Mouse (Mus musculus) Muller cell, postnatal 12 days (primary cell): ENCODE measurements around the gene Eif3f.

Experiments used
- DNase-seq: peaks from one replicate; pipeline ENCODE4 v3.0.0-alpha.2; 2015; ENCODE audit errors: inconsistent ontology term

Eif3f gene

GRCm38 (mm10) chr7:108933794-108934731 lies at the start of gene Eif3f:
Gene Eif3f (plus strand): TSS chr7:108934417.
- peak; percentile 93 for DNase-seq

- DNase-seq, result no peak
These were observed 49.3 kb upstream of the Eif3f start, which contains the start of gene Olfr518 for GRCm38 (mm10) chr7:108884906-108885305. Gene Olfr518 (minus strand): TSS chr7:108885006.

GRCm38 (mm10) chr7:108894320-108894719 lies 39.9 kb upstream of the Eif3f start, which contains the start of gene Olfr519:
Gene Olfr519 (minus strand): TSS chr7:108894420.
- DNase-seq, result no peak

GRCm38 (mm10) chr7:108903969-108904368 lies 30.2 kb upstream of the Eif3f start:
- no peak for DNase-seq

DNA sequence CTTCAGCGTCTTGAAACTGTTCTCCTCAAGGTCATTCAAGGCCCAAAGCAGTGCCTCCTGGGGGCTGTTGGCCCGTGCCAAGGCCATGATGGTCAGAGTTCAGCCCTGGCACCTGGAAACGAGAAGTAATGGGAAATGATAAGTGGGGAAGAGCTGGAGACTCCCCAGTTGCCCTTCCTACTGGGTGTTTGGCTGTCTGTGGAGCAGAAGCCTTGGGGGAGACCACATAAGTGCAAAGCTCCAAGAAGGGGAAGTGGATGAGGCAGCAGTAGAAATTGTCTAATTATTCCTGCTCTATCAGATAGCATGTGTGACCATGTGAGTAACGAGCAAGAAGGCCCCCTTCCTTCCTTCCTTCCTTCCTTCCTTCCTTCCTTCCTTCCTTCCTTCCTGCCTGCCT lies 7.2 kb upstream of the Eif3f start:
- no peak for DNase-seq

DNA sequence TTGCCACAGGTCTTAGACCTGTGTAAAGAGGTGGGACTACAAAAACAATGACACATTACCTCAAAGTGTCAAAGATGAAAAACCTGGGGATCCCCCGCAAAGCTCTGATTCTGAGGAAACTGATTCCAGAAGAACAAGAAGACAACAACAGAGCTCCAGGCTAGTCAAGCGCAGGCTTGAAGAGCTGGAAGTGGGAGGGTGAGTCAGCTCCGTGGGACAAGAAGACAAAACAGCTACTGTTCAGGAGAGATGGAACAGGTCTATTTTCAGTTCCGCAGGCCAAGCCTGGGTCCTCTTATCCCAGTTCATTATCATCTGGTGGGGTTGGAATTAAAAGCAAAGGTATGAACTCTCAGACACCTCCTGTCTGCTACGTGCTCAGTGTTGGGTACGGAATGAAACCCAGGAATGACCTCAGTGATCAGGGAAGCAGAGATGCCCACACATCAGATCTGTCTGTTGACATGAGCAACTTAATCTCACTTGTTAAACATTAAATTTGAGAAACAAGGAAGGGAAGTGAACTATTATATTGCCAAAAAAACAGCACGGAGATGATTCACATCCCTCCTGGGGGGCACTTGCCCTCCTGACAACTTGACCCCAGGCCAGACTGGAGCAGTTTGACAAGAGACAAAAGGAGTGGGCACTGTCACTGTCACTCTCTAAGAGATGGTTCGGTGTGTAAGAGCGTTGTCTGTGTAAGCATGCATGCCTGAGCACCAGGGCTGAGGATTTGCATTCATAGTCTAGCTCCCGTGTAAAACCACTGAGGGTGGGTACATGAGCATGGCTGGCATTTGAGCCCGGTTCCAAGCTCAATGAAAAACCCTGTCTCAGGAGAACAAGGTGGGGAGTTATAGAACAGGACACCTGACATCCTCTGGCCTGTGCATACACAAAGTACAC lies 5.7 kb upstream of the Eif3f start:
- DNase-seq, result no peak

DNA sequence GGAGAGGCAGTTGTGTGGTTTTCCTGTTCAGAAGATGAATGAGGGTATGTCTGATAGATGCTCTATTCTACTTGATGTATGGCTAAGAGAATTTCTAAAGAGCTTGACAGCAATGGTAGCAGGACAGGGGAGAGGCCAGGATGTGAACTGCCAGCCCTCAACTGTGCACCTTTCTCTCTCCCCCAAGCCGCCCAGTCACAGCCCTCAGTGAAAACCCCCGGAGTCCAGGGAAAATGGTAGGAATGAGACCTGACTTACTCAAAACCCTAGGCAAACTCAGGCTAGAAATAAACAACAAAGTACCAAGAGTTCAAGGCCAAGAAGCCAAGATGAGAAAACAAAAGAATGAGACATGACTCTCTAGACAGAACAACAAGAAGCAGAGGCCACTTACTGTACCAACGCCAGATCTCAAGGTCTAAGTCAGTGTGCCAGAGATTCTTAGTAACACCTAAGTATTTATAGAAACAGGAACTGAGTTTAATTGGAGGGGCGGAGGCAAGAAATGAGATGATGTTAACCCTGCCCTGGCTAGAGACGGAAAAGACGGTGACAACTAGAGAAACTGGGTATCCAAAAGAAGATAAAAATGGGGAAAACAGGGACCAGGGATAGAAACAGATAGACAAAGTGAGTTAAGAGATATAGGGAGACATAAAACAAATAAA lies 4.4 kb upstream of the Eif3f start, which contains the start of gene Nlrp10:
Gene Nlrp10 (minus strand): TSS at position 453 of the 668 bp plus-strand sequence.
- no peak for DNase-seq

GRCm38 (mm10) chr7:108934836-108935235 lies 619 bp downstream of the Eif3f start:
- DNase-seq, result no peak

DNA sequence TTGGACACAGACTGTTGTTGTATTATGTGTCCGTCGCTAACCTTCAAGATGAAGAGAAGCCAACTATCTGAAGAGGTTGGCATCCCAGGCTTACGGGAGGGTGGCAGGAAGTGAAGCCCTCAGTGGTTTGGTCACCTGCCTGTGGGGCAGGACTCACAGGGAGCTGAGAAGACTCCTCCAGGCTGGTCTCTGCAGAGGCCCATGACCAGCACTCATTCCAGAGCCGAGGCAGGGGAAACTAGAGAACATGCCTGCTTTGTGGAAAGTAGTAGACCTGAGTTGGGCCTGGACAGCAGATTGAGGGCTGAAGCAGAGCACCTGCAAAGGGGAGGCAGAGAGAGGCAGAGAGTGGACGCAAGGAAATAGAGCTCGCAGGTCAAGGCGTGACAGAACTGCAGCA lies 1.2 kb downstream of the Eif3f start:
- DNase-seq, result no peak

- DNase-seq, result no peak
These were observed 2.4 kb downstream of the Eif3f start for GRCm38 (mm10) chr7:108936591-108936990.

GRCm38 (mm10) chr7:108941466-108941865 lies 7.2 kb downstream of the Eif3f start:
- DNase-seq, result no peak

DNA sequence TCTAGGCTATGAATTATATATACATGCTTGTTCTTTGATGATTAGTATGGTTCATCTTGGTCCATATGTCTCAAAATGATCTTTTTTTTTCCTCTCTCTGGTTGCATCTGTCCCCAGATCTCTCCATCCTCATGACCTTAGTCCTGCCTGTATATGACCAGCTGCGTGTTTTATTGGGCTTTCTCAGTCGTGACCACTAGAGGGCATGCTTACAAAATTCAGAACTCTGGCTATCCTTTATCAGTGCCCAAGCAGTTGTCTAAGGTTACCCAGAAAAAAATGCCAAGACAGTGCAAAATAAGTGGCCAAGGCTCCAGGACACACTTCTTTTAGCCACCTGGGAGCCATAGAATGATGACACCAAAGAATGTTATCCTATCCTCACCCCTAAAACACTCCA lies 9.8 kb downstream of the Eif3f start:
- DNase-seq, result peak; percentile 28

GRCm38 (mm10) chr7:108948611-108949010 lies 14.4 kb downstream of the Eif3f start:
- DNase-seq, result no peak

DNA sequence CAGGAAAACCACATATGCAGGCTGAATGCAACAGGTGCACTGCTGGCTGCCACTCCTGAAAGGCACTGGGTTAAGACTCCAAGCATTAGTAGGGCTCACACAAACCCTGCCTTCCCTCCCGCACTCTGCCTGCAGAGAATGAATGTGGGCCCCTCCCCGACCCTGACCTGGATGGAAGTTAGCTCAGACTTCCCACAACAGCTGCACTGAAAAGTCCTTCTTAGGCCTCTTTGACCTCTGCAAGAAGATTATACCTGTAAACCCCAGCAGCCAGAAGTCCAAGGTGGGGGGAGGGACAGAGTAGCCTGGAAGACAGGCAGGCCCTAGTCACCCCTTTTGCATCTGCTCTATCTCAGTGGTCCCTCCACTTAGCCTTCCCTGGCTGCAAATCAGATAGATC lies 15.1 kb downstream of the Eif3f start:
- no peak for DNase-seq

DNA sequence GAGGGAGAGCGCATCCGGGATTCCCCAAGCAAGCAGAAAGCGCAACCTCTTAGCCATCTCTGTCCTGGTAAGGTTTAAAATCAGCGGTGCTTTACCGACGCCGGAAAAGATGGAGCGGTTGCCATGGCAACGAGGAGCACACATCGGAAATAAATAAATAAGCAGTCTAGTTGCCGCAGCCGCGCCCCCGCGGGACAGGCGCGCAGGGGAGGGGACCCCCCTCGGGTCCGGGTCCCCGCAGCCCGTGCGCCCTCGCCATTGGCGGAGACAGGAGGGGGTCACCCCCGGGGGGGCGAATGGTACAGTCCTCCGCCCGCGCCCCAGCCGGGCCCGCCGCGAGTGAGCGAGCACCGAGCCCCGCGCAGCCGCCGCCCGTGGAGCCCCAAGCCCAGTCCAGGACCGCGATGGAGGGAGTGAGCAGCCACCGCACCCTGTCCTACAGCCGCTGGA lies 16.1 kb downstream of the Eif3f start, which contains the start of gene Tub:
Gene Tub (plus strand): TSS at position 27 of the 450 bp plus-strand sequence.
- peak; percentile 55 for DNase-seq

DNA sequence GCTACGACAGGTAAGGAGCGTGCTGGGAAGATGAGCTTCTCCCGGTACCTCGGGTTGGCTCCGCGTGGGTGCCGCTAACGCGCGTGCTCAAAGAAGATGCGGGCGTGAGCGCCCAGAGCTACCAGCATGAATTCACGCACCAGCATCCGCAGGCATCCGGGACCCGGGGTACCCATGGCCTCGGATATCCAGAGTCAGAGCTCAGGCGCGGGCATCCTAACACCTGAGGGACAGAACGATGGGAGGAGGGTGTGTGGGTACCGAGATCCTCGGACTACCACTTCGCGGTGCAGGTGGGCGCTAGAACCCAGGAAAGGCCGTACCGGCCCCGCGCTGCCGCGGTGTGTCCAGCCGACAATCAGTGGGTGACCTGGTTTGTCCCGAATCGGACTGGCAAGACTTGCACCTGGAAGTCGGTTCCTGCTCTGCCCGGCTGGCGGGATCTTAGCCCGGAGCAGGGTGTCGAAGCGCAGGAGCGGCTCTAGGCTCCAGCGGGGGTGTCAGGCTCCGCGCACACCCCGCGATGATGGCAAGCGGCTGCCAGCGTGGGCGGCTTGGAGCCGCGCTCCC lies 16.6 kb downstream of the Eif3f start:
- DNase-seq, result peak; percentile 30

GRCm38 (mm10) chr7:108952801-108953200 lies 18.6 kb downstream of the Eif3f start:
- no peak for DNase-seq

- DNase-seq, result peak; percentile 43
These were observed 20.0 kb downstream of the Eif3f start for GRCm38 (mm10) chr7:108954185-108954584.

DNA sequence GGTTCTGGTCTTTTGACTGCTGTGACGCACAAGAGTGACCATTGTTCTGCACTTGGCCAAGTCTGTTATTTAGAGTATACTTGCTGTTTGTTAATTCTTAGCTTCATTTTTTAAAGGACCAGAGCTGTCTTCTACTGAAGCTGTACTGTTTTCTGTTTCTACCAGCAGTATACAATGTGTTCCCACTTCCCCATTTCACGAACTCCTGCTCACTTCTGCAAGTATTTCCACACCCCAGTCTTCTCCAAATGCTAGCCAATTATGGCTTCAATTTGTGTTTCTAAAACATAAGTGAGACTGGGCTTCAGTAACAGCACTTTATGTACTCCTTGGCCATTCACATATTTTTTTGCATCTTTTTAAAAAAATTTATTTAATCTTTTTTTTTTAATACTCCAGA lies 23.5 kb downstream of the Eif3f start:
- DNase-seq, result no peak

GRCm38 (mm10) chr7:108965968-108966367 lies 31.8 kb downstream of the Eif3f start:
- no peak for DNase-seq

DNA sequence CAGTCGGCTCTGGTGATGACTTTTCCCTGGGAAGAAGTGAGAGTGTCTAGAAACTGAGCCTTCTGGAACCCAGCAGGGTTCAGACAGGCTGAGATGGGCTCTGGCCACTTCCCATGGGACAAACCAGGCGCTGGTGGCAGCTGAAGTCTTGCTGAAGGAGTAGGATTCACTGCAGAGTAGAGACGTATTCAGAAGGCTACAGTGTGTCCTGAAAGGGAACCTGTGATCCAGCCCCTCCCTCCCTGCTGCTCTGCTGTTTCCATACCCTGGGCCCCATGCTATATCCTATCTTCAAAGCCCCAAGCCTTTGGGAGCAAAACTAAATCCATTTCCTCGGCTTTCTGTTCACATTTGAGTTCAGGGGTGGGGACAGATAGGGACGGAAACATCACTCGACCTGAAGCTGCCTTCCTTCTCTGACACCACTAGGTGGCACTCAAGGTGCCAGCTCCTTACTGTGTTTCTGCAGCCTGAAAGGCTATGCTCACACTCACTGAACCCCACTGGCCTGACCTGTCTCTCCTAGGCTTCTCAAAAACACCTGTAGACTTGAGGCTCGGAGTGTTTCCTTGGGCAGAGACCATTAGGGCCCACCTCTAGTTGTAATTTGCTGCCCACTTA lies 32.6 kb downstream of the Eif3f start:
- peak; percentile 47 for DNase-seq
